Mouse (Mus musculus): Measurements from ENCODE around the gene Kat6b. TPM values are rescaled to one million over a fixed set of nuclear protein-coding genes. Genes with fewer than 3 reads are reported as not detected.

Kat6b gene
- polyA plus RNA-seq, 1 experiment from 2014 or later = 18.5 TPM

DNA sequence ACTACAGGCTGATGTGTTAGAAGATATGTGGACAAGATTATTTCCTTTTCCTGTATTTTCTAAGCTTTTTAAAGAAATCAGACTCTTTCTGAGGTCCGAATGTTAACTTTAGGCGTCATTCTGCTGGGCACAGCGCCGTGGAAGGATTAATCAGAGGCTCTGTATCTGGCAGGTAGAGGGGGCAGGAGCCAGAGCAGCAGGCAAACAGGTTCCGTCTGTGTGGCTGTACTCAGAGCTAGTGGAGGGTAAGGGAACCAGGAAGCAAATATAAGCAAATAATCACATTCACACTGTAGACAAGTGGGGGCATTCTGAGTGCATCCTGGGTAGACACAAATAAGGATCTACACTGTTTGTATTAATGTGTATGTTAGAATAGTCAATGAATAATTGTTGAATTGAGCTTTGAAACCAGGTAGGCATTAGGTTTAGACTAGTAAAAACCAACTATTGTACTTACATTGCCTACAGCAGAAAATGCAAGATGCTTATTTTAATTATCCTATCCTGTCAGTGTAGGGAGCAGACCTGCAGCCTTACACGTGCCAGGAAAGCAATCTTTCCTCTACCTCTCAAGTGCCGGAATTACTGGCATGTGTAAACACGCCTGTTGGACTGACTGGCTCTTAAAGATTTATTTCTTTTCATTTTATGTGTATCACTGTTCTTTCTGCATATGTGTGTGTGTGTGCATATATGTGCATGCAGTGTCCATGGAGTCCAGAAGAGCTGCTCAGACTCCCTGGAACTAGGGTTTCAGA is 104.4 kb downstream of the Kat6b start:
- H3K9me3 ChIP-seq (ENCODE audit: control insufficient read depth, low read length) = no peaks in the 10 kb centered on the region
- no peaks in the 10 kb centered on the region for H3K27me3 ChIP-seq (ENCODE audit: control insufficient read depth, insufficient read depth, low read length)
- ATAC-seq (ENCODE audit: insufficient number of reproducible peaks, insufficient read depth, low FRiP score, low read depth) = no peak
- no peak overlapping the region for H3K27ac ChIP-seq (replicated peaks in 1 of 2; ENCODE audit: control insufficient read depth in 1 of 2, insufficient read depth in 1 of 2, low read depth in 2 of 2, low read length in 2 of 2)
- H3K36me3 ChIP-seq (ENCODE audit: control insufficient read depth, insufficient read depth, low read length) = no peaks in the 10 kb centered on the region
- H3K4me3 ChIP-seq (ENCODE audit: control insufficient read depth in 1 of 2, insufficient read depth in 1 of 2, low read depth in 1 of 2, low read length in 2 of 2) = no peak overlapping the region
- H3K4me2 ChIP-seq (ENCODE audit: low read length) = no peak overlapping the region
- peak overlapping the region; percentile 3; the same call in 1 of the 2 replicates for H3K9ac ChIP-seq (ENCODE audit: low read length)
- WGBS = 47% methylated on average over 8 of the region's 8 CpGs
- peaks cover 16 to 75% of the 10 kb centered on the region in 2 experiments for H3K4me1 ChIP-seq (ENCODE audit: control insufficient read depth in 2 of 2, insufficient read depth in 2 of 2, low read length in 2 of 2)

DNA sequence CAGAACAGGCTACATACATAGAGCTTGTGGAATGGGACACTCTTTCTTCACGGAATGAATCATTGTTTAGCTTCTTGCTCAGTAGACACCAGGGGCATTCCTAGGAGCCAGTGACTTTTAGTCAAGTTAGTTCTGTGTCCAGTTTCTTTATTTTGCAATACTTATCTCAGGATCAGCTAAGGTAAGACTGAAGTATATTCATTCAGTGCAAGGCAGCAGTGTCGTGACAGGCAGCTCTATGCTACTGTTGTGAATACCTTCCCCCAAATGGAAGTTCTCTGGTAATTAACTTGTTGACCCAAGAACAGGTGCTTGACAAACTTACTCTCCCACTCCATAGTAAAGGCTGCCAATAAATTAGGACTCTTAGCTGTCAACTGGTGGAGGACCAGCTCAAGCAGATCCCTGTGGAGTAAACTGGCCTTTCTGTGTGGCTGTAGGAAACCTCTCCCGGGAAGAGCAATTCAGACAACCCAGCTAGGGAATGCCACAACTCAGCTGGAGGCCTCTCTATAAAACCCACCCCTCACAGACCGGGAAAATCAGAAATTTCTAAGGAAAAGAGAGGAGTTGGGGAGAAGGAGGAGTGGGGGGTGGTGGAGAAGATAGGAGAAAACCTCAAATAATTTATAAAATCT is 105.4 kb downstream of the Kat6b start:
- 45% methylated on average over 4 of the region's 4 CpGs for WGBS

DNA sequence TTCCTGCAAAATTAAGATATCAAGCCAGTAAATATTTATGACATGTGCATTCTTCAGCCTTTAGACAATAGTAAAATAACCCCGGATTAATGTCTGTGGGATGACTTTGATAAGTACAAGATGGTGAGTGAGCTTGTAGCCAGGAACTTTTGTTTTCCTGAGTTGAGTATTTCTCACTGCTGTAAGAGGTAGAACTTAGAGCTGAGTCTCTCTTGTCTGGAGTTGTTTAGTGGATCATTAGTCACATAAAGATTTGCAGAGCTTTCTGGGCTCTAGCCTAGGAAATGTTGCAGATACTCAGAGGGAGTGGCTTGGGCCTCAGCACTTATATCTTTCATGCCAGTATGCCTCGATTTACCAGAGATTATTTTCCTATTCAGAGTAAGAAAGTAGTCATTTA is 106.7 kb downstream of the Kat6b start:
- Histone ChIP-seq H3K9ac (ENCODE audit: low read length) (no peak overlapping the region), H3K4me3 (ENCODE audit: control insufficient read depth in 1 of 2, insufficient read depth in 1 of 2, low read depth in 1 of 2, low read length in 2 of 2) (no peak overlapping the region), H3K9me3 (ENCODE audit: control insufficient read depth, low read length) (peaks cover 3% of the 10 kb centered on the region; the same call in 1 of the 2 replicates), H3K4me2 (ENCODE audit: low read length) (no peak overlapping the region), H3K4me1 (ENCODE audit: control insufficient read depth in 2 of 2, insufficient read depth in 2 of 2, low read length in 2 of 2) (peaks cover 12 to 62% of the 10 kb centered on the region in 2 experiments), H3K27me3 (ENCODE audit: control insufficient read depth, insufficient read depth, low read length) (no peaks in the 10 kb centered on the region), H3K36me3 (ENCODE audit: control insufficient read depth, insufficient read depth, low read length) (0 out of 2 replicates have a peak, but pooled peaks cover 3% of the 10 kb centered on the region), H3K27ac (replicated peaks in 1 of 2; ENCODE audit: control insufficient read depth in 1 of 2, insufficient read depth in 1 of 2, low read depth in 2 of 2, low read length in 2 of 2) (no peak overlapping the region)
- 67% methylated on average over 2 of the region's 2 CpGs for WGBS
- no peak for ATAC-seq (ENCODE audit: insufficient number of reproducible peaks, insufficient read depth, low FRiP score, low read depth)

More for the DNA sequence above, 105.4 kb downstream of the Kat6b start:
- Histone ChIP-seq H3K27me3 (ENCODE audit: control insufficient read depth, insufficient read depth, low read length) (no peaks in the 10 kb centered on the region), H3K9me3 (ENCODE audit: control insufficient read depth, low read length) (no peaks in the 10 kb centered on the region), H3K4me1 (ENCODE audit: control insufficient read depth in 2 of 2, insufficient read depth in 2 of 2, low read length in 2 of 2) (peaks cover 15 to 73% of the 10 kb centered on the region in 2 experiments), H3K4me2 (ENCODE audit: low read length) (no peak overlapping the region), H3K36me3 (ENCODE audit: control insufficient read depth, insufficient read depth, low read length) (no peaks in the 10 kb centered on the region), H3K9ac (ENCODE audit: low read length) (no peak overlapping the region), H3K4me3 (ENCODE audit: control insufficient read depth in 1 of 2, insufficient read depth in 1 of 2, low read depth in 1 of 2, low read length in 2 of 2) (no peak overlapping the region), H3K27ac (replicated peaks in 1 of 2; ENCODE audit: control insufficient read depth in 1 of 2, insufficient read depth in 1 of 2, low read depth in 2 of 2, low read length in 2 of 2) (peak overlapping the region in 1 of 2 experiments; percentile 8; a peak in 1 of 4 replicates)
- ATAC-seq (ENCODE audit: insufficient number of reproducible peaks, insufficient read depth, low FRiP score, low read depth) = no peak

DNA sequence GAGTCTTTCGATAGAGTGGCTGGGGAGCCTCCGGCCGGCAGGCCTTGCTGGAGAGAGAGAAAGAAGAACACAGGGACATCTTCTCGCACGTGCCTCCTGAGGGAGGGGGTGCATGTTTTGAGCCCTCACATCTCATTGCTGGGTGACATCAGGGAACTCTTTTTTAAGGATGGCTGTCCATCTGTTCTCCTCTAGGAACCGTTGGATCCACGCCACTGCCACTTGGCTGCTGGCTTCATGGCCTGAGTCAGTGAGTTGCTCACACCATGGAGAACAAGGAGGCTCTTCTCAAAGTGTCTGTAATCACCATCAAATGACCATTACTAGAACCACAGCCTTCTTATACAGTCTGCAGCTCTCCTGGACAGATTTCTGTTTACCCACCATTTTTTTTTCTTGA is 108.4 kb downstream of the Kat6b start:
- no peak for ATAC-seq (ENCODE audit: insufficient number of reproducible peaks, insufficient read depth, low FRiP score, low read depth)
- H3K27ac ChIP-seq (replicated peaks in 1 of 2; ENCODE audit: control insufficient read depth in 1 of 2, insufficient read depth in 1 of 2, low read depth in 2 of 2, low read length in 2 of 2) = peak overlapping the region; percentile 44 to 48; a peak in 3 of 4 replicates

DNA sequence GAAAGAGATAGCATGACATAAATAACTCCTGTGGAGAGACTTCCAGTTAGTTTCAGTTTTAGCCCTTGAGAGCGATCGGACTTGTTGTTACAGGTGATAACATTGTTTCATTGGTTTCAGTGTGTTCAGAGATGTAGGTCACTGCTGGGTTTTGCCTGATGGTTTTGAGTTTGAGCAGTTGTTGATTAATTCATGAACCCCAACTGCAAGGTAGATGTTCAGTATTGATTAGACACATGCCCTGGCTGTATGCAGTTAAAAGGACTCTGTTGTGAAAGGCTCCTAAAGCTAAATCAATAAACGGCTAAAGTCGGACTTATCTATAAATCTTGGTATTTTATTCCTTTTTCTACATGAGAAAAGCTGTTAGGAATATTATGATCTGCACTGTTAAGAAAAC is 109.0 kb downstream of the Kat6b start:
- ATAC-seq (ENCODE audit: insufficient number of reproducible peaks, insufficient read depth, low FRiP score, low read depth) = no peak
- peaks cover 4 to 46% of the 10 kb centered on the region in 2 experiments for H3K4me1 ChIP-seq (ENCODE audit: control insufficient read depth in 2 of 2, insufficient read depth in 2 of 2, low read length in 2 of 2)
- H3K9me3 ChIP-seq (ENCODE audit: control insufficient read depth, low read length) = peaks cover 3% of the 10 kb centered on the region; the same call in 1 of the 2 replicates
- no peak overlapping the region for H3K9ac ChIP-seq (ENCODE audit: low read length)
- WGBS = 47% methylated on average over 4 of the region's 4 CpGs
- H3K4me2 ChIP-seq (ENCODE audit: low read length) = peak overlapping the region; percentile 55
- H3K27me3 ChIP-seq (ENCODE audit: control insufficient read depth, insufficient read depth, low read length) = no peaks in the 10 kb centered on the region
- H3K27ac ChIP-seq (replicated peaks in 1 of 2; ENCODE audit: control insufficient read depth in 1 of 2, insufficient read depth in 1 of 2, low read depth in 2 of 2, low read length in 2 of 2) = peak overlapping the region in 1 of 2 experiments; percentile 48; a peak in 1 of 4 replicates
- H3K36me3 ChIP-seq (ENCODE audit: control insufficient read depth, insufficient read depth, low read length) = 0 out of 2 replicates have a peak, but pooled peaks cover 3% of the 10 kb centered on the region
- H3K4me3 ChIP-seq (ENCODE audit: control insufficient read depth in 1 of 2, insufficient read depth in 1 of 2, low read depth in 1 of 2, low read length in 2 of 2) = peak overlapping the region in 1 of 2 experiments; percentile 18; a peak in 1 of 4 replicates

More for the DNA sequence above, 108.4 kb downstream of the Kat6b start:
- 0 out of 2 replicates have a peak, but pooled peaks cover 3% of the 10 kb centered on the region for H3K36me3 ChIP-seq (ENCODE audit: control insufficient read depth, insufficient read depth, low read length)
- peak overlapping the region; percentile 55 for H3K4me2 ChIP-seq (ENCODE audit: low read length)
- WGBS = 90% methylated on average over 7 of the region's 7 CpGs
- peaks cover 7 to 52% of the 10 kb centered on the region in 2 experiments for H3K4me1 ChIP-seq (ENCODE audit: control insufficient read depth in 2 of 2, insufficient read depth in 2 of 2, low read length in 2 of 2)
- H3K27me3 ChIP-seq (ENCODE audit: control insufficient read depth, insufficient read depth, low read length) = no peaks in the 10 kb centered on the region
- no peak overlapping the region for H3K4me3 ChIP-seq (ENCODE audit: control insufficient read depth in 1 of 2, insufficient read depth in 1 of 2, low read depth in 1 of 2, low read length in 2 of 2)
- H3K9ac ChIP-seq (ENCODE audit: low read length) = no peak overlapping the region
- peaks cover 3% of the 10 kb centered on the region; the same call in 1 of the 2 replicates for H3K9me3 ChIP-seq (ENCODE audit: control insufficient read depth, low read length)

DNA sequence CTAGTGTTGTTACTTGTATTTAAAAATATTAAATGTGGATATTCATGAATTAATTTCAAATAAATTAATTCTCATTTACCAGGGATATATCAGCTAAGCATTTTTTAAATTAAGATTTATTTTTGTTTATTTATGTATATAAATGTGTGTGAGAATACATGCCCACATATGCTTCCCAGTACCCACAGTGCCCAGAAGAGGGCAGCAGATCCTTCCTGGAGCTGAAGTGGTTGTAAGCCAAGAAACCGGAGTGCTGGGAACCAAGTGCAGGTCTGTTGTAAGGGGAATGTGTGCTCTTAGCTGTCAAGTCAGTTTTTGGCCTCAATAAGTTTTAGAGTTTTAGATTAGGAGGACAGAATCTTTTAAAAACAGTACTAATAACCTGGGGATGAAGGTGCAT is 110.9 kb downstream of the Kat6b start:
- WGBS = 97% methylated on average over 1 of the region's 1 CpGs
- H3K27ac ChIP-seq (replicated peaks in 1 of 2; ENCODE audit: control insufficient read depth in 1 of 2, insufficient read depth in 1 of 2, low read depth in 2 of 2, low read length in 2 of 2) = no peak overlapping the region
- H3K9ac ChIP-seq (ENCODE audit: low read length) = no peak overlapping the region
- peaks cover 2 to 27% of the 10 kb centered on the region in 2 experiments; a peak in 3 of 4 replicates for H3K4me1 ChIP-seq (ENCODE audit: control insufficient read depth in 2 of 2, insufficient read depth in 2 of 2, low read length in 2 of 2)
- 0 out of 2 replicates have a peak, but pooled peaks cover 3% of the 10 kb centered on the region for H3K36me3 ChIP-seq (ENCODE audit: control insufficient read depth, insufficient read depth, low read length)
- no peak overlapping the region for H3K4me3 ChIP-seq (ENCODE audit: control insufficient read depth in 1 of 2, insufficient read depth in 1 of 2, low read depth in 1 of 2, low read length in 2 of 2)
- H3K27me3 ChIP-seq (ENCODE audit: control insufficient read depth, insufficient read depth, low read length) = no peaks in the 10 kb centered on the region
- no peak for ATAC-seq (ENCODE audit: insufficient number of reproducible peaks, insufficient read depth, low FRiP score, low read depth)
- no peak overlapping the region for H3K4me2 ChIP-seq (ENCODE audit: low read length)
- H3K9me3 ChIP-seq (ENCODE audit: control insufficient read depth, low read length) = peaks cover 3% of the 10 kb centered on the region; the same call in 1 of the 2 replicates

DNA sequence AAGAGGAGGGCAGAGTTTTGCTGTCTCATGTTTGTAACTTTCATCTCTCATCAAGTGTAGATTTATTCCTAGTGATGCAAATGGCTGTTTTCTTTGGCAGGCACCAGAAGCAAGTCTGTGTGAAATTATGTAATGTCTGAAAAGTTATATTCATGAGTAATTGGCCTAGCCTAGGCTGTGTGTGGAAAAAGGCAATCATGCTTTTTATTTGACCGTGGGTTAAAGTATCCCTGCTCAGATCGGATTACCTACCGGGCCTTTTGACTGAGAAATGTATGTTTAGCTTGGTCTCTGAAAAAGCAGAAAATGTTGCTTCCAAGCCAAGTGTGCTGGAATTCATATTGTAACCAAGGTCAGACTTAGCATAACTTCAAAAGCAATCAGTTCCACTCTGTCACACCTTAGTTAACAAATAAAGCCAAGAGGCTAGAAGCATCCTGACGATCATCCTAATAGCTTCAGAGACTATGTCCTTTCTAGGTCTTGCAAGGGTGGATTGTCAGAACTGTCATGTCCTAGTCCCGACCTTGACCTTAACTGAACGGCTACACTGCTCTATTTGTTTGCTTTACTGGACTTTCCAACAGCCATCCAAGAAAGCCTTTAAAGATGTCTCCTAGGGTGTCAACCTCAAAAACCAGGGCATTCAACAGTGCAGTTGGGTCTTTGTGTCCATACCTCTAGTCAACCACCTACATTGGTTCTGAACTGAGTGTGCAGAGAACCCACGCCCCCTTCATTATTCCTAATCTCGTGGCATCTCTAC is 111.9 kb downstream of the Kat6b start:
- Histone ChIP-seq H3K36me3 (ENCODE audit: control insufficient read depth, insufficient read depth, low read length) (0 out of 2 replicates have a peak, but pooled peaks cover 3% of the 10 kb centered on the region), H3K9ac (ENCODE audit: low read length) (no peak overlapping the region), H3K27me3 (ENCODE audit: control insufficient read depth, insufficient read depth, low read length) (no peaks in the 10 kb centered on the region), H3K27ac (replicated peaks in 1 of 2; ENCODE audit: control insufficient read depth in 1 of 2, insufficient read depth in 1 of 2, low read depth in 2 of 2, low read length in 2 of 2) (no peak overlapping the region), H3K4me3 (ENCODE audit: control insufficient read depth in 1 of 2, insufficient read depth in 1 of 2, low read depth in 1 of 2, low read length in 2 of 2) (no peak overlapping the region), H3K9me3 (ENCODE audit: control insufficient read depth, low read length) (peaks cover 3% of the 10 kb centered on the region; the same call in 1 of the 2 replicates), H3K4me2 (ENCODE audit: low read length) (no peak overlapping the region), H3K4me1 (ENCODE audit: control insufficient read depth in 2 of 2, insufficient read depth in 2 of 2, low read length in 2 of 2) (peaks cover 2 to 26% of the 10 kb centered on the region in 2 experiments; a peak in 3 of 4 replicates)
- 73% methylated on average over 8 of the region's 8 CpGs for WGBS
- no peak; the same call in 1 of the 2 replicates for ATAC-seq (ENCODE audit: insufficient number of reproducible peaks, insufficient read depth, low FRiP score, low read depth)

Measured in heart, embryonic 14.5 days (tissue).